8 mouse cellular contexts compared by ENCODE assay signal in the genomic region with DNA sequence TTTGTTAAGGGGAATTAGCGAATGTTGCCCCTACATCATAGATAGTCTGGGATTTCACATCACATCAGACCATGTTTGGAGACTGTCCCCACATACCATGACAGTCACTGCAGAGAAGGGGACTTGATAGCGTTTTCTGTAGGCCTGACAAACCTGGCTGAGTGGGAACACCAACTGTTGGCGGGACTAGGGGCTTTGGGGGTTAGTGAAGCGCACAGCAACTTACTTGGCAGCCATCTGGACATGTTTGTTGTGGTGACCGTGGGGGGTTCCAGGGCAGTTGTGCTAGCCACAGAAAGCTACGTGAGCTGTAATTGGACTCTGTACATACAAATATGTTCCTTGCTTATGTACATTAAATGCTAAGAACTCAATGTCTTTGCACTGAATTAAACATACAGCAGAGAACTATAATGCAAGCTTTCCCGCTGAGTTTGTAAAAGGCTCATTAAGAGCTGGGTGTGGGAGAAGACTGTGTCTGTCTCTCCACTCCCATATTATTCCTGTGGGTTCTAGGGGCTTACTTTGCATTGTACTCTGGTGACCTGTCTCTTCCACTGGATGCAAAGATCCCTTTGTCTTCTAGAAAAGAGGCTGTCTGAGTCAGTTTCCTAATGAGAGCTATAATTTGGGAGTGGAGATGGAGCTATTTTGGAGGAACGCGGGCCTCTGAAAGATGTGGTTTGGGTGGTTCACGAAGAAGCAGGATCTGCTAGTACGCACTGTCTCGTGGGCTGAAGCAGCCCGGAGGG. TPM values are rescaled to one million over a fixed set of nuclear protein-coding genes. Genes with fewer than 3 reads are reported as not detected.
DNase-seq lines count a peak whose midpoint lies in the region; ATAC-seq lines count a peak whose summit lies in the region.

No protein-coding gene starts in this region.

- 66% methylated on average over 13 of the region's 13 CpGs for WGBS in heart, embryonic 11.5 days (ENCODE audit: insufficient replicate concordance)
- 13% methylated on average over 13 of the region's 13 CpGs for WGBS in forebrain, embryonic 15.5 days
- 58% methylated on average over 13 of the region's 13 CpGs for WGBS in midbrain, embryonic 10.5 days

- peaks cover 3% of the 10 kb centered on the region for H3K36me3 ChIP-seq in heart, embryonic 11.5 days (ENCODE audit: control insufficient read depth, insufficient read depth, low read length)
- H3K36me3 ChIP-seq in forebrain, embryonic 15.5 days: peaks cover 3% of the 10 kb centered on the region; the same call in 1 of the 2 replicates
- peaks cover 19% of the 10 kb centered on the region; the same call in 1 of the 2 replicates for H3K36me3 ChIP-seq in midbrain, embryonic 10.5 days

- DNase-seq in heart, postnatal 4 days: no peak
- peak; percentile 74 for DNase-seq in ES-CJ7 (ENCODE audit: low read depth, low spot score)
- DNase-seq in midbrain, embryonic 10.5 days (ENCODE audit: low spot score): peak; percentile 54
- no peak for DNase-seq in adrenal gland, postnatal 14 days
- no peak for DNase-seq in right cerebral cortex, postnatal 14 days
- DNase-seq in kidney, postnatal 10 days: no peak

- H3K9me3 ChIP-seq in heart, embryonic 11.5 days (replicated peaks; ENCODE audit: control insufficient read depth, low read length): no peaks in the 10 kb centered on the region
- H3K9me3 ChIP-seq in forebrain, embryonic 15.5 days: no peaks in the 10 kb centered on the region
- H3K9me3 ChIP-seq in midbrain, embryonic 10.5 days (replicated peaks): no peaks in the 10 kb centered on the region

- ATAC-seq in heart, embryonic 11.5 days (replicated peaks; ENCODE audit: insufficient number of reproducible peaks, low FRiP score, low TSS enrichment): no peak
- ATAC-seq in forebrain, embryonic 15.5 days (replicated peaks): peak; percentile 51

- peak overlapping the region; percentile 27; the same call in 1 of the 2 replicates for H3K4me2 ChIP-seq in heart, embryonic 11.5 days
- H3K4me2 ChIP-seq in forebrain, embryonic 15.5 days (replicated peaks): peak overlapping the region; percentile 38

- H3K27me3 ChIP-seq in heart, embryonic 11.5 days (ENCODE audit: control insufficient read depth, insufficient read depth, low read length): no peaks in the 10 kb centered on the region
- H3K27me3 ChIP-seq in forebrain, embryonic 15.5 days: no peaks in the 10 kb centered on the region
- no peaks in the 10 kb centered on the region for H3K27me3 ChIP-seq in midbrain, embryonic 10.5 days (ENCODE audit: low read depth, poor library complexity, severe bottlenecking)

- H3K9ac ChIP-seq in heart, embryonic 11.5 days (ENCODE audit: low read depth, low read length): no peak overlapping the region
- peak overlapping the region; percentile 30 for H3K9ac ChIP-seq in forebrain, embryonic 15.5 days (replicated peaks)

- peaks cover 45% of the 10 kb centered on the region for H3K4me1 ChIP-seq in heart, embryonic 11.5 days (ENCODE audit: control insufficient read depth, insufficient read depth, low read length)
- H3K4me1 ChIP-seq in forebrain, embryonic 15.5 days: peaks cover 61% of the 10 kb centered on the region
- peaks cover 43% of the 10 kb centered on the region for H3K4me1 ChIP-seq in midbrain, embryonic 10.5 days

- peak overlapping the region; percentile 61; the same call in 1 of the 2 replicates for H3K27ac ChIP-seq in heart, embryonic 11.5 days (ENCODE audit: low read depth, low read length)
- peak overlapping the region; percentile 82 for H3K27ac ChIP-seq in forebrain, embryonic 15.5 days (replicated peaks)
- peak overlapping the region; percentile 76 for H3K27ac ChIP-seq in midbrain, embryonic 10.5 days (replicated peaks)

- no peak overlapping the region for H3K4me3 ChIP-seq in heart, embryonic 11.5 days (ENCODE audit: low read depth, low read length)
- H3K4me3 ChIP-seq in forebrain, embryonic 15.5 days: peak overlapping the region; percentile 22
- H3K4me3 ChIP-seq in midbrain, embryonic 10.5 days: peak overlapping the region; percentile 20; the same call in 1 of the 2 replicates

RNA-seq across cellular contexts. Expression of gene Csrp2, which starts 11.7 kb away (rescaled TPM):
- 430 and 458 TPM in 2 replicates for polyA plus RNA-seq in heart, embryonic 11.5 days (2014; fragmentation: Nextera tagmentation; extraction: Ambion mirVana)
- total RNA-seq in heart, postnatal 4 days (2021): 100 to 1,000 TPM; 267 to 274 TPM
- polyA plus RNA-seq in forebrain, embryonic 15.5 days (2015; fragmentation: Nextera tagmentation; extraction: Ambion mirVana): 195 and 203 TPM in 2 replicates
- polyA plus RNA-seq in midbrain, embryonic 10.5 days (2016; fragmentation: Nextera tagmentation; extraction: Ambion mirVana): 172 and 183 TPM in 2 replicates
- 276 and 295 TPM in 2 replicates for total RNA-seq in adrenal gland, postnatal 14 days (2021)

Comparison
In these comparisons a context has a peak if more than half of its experiments do, and no peak if none do; other contexts are left out.
1. DNase-seq: peak in ES-CJ7 (single experiment) and midbrain, embryonic 10.5 days (single experiment); none in heart, postnatal 4 days (single experiment), adrenal gland, postnatal 14 days (single experiment), right cerebral cortex, postnatal 14 days (single experiment) and kidney, postnatal 10 days (single experiment).
2. Peak in every context shown above with its lines, with median percentiles within 50 percentile points of each other: H3K27ac ChIP-seq.